Mouse (Mus musculus): ENCODE measurements around the gene Leng8. TPM values are rescaled to one million over a fixed set of nuclear protein-coding genes. Genes with fewer than 3 reads are reported as not detected.
A peak's percentile ranks its signal among the peaks of the same experiment; 100 is the strongest.

The Leng8 gene
- total RNA-seq (2022), result 100 to 1,000 TPM in 3 of 4 experiments, 10 to 100 TPM in 1; 83.9 to 238 (median 155) TPM

GRCm38 (mm10) chr7:4136771-4137531 is at the start of gene Leng8:
Gene Leng8 (plus strand): TSS chr7:4137039.
- peak; percentile 99 for DNase-seq

DNA sequence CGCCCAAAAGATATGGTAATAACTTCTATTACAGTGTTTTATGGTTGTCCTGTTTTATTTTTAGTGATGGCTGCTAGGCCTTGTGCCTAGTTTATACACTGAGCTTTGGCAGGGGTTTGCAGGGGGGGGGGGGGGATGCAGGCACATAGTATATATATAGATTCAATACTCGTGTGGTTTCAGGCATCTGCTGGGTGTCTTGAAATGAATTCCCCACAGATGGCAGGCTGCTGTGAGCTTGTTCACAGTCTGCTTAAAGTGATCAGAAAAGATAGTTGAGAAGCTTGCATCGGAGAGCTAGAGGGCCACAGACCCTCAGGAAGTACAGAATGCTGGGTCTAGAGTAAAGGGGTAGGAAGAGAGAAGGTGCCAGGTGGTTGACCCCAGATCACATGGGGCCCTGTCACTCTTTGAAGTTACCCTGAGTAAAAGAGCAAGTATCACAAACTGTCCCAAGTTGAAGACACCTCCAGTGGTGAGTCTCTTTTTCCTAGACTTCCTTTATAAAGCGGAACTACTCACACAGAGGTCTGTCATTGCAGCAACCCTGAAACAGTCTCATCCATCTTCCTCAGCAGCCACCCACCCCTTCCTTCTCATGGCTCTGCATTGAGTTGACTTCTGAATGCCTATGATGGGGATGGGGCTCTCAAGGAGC is 49.5 kb upstream of the Leng8 start:
- no peak for DNase-seq

- DNase-seq, result no peak
These were observed 48.9 kb upstream of the Leng8 start for GRCm38 (mm10) chr7:4087896-4088480.

DNA sequence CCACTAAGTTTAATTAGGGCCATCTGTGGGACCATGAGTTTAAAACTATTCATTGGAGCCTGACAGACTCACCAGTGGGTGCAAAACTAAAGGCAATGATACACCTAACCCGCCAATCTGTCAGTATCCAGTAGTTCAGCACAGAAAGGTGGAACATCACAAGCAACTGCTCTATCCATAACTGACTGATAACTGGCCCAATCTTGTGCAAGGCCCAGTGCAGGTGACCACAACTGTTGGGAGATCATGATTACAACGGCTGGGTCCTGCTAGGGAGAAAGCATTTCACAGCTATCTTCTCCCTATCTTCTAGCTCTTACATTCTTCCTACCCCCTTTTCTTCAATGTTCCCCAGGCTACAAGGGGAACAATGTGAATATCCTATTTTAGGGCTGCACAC is 48.2 kb upstream of the Leng8 start:
- no peak for DNase-seq

DNA sequence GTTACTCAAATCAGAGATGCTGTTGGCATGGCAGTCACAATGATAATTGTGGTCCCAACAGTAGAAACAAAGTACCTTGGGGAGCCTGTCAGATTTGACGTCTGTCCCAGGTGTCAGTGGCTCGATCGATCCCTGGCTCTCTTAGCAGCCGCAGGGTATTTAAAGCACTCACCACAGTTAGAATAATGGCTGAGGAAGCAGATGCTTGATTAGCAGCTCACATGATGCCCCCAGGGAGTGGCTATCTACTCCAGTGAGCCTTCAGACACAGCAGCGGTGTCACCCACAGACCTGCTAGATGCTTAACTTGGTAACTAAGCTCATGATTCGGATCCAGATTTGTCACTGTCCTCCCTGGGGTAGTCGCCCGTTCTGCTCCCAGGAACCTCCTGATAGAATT is 45.7 kb upstream of the Leng8 start:
- no peak for DNase-seq

DNA sequence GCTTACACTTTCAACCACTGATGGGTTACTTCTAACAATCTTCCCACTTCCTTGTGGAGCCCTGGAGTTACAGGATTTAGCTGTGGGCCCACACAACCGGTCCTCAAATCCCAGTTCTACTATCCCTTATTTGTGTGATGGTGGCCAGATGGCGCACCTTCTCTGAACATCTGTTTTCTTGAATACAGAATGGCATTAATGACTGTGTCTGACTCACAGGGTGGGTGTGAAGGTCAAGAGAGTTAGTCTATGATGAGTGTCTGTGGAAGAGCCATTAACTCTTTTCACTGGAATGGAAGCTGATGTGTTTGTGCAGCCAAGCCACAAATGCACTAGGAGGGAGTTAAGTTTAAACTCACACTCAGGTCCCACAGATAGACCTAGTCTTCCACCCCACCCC is 38.5 kb upstream of the Leng8 start:
- no peak for DNase-seq

DNA sequence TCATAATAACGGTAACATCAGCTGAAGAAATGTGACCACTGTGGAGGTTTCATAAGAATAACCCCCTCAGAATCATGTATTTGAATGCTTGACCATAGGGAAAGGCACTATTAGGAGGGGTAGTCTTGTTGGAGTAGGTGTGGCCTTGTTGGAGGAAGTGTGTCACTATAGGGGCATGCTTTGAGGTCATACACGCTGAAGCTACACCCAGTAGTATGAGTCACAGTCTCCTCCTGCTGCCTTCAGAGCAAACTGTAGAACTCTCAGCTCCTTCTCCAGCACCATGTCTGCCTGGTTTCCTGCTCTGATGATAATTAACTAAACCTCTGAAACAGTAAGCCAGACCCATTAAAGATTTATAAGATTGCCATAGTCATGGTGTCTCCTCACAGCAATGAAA is 38.0 kb upstream of the Leng8 start:
- no peak for DNase-seq

GRCm38 (mm10) chr7:4101144-4101543 is 35.7 kb upstream of the Leng8 start:
- no peak for DNase-seq

- DNase-seq, result no peak
These were observed 33.4 kb upstream of the Leng8 start for GRCm38 (mm10) chr7:4103411-4103810.

GRCm38 (mm10) chr7:4111766-4112165 is 25.1 kb upstream of the Leng8 start:
- no peak for DNase-seq

- DNase-seq, result no peak
These were observed 19.6 kb upstream of the Leng8 start for GRCm38 (mm10) chr7:4117050-4117814.

GRCm38 (mm10) chr7:4119344-4119902 is 17.4 kb upstream of the Leng8 start, which contains the start of gene Ttyh1:
Gene Ttyh1 (plus strand): TSS chr7:4119408.
- no peak for DNase-seq

- DNase-seq, result no peak
These were observed 16.6 kb upstream of the Leng8 start for GRCm38 (mm10) chr7:4119976-4120921.

DNA sequence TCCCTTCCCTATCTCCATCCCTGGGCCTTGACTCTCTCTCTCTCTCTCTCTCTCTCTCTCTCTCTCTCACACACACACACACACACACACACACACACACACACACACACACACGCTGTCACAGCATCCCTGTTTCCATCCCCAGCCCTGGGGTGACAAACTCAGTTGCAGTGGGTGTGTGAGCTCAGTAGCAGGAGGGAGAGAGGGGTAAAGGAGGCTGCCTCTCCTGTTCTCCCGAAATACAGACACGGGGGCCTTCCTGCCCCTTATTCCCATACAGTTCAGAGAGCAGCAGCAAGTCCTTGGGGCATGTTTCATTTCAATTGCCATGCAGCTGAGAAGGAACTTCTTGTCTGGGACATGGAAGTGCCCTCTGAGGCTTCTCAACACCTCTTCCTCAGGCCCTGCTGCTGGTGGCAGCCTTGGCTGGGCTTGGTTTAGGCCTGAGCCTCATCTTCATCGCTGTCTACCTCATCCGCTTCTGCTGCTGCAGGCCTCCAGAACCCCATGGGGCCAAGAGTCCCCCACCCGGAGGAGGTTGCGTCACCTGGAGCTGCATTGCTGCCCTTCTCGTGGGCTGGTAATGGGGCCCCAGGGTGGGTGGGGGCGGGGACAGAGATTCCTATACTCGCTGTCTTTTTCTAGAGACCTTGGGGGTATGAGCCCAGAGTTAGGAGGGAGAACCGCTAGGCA is 14.6 kb upstream of the Leng8 start:
- DNase-seq, result no peak

GRCm38 (mm10) chr7:4122783-4123182 is 14.1 kb upstream of the Leng8 start:
- DNase-seq, result no peak

GRCm38 (mm10) chr7:4123732-4124131 is 13.1 kb upstream of the Leng8 start:
- no peak for DNase-seq

GRCm38 (mm10) chr7:4124315-4124759 is 12.5 kb upstream of the Leng8 start:
- DNase-seq, result no peak

DNA sequence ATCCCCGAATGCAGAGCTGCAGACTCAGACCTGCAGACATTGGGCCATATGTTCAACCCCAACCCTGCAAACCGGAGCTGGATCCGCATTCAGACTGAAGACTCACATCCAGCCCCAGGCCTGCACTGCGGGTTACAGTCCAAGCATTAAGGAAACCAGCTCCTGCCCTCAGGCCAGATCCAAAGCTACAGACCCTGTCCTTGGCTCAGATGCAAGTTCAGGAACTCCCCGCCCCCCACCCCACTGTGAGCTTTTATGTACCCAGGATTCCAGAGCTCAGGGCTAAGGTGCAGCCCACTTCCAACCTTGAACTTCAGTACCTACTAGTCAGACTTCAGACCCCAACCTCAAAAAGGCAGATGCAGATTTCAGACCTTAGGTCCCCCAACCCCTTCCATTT is 12.0 kb upstream of the Leng8 start:
- DNase-seq, result no peak

GRCm38 (mm10) chr7:4125306-4125705 is 11.5 kb upstream of the Leng8 start:
- DNase-seq, result no peak

- no peak for DNase-seq
These were observed 9.7 kb upstream of the Leng8 start for GRCm38 (mm10) chr7:4126992-4127785.

Data from adrenal gland, adult 8-10 months (tissue).